Mouse (Mus musculus): ENCODE results near the gene Olfr374. TPM values are rescaled to one million over a fixed set of nuclear protein-coding genes. Genes with fewer than 3 reads are reported as not detected.

Olfr374 gene
- polyA plus RNA-seq (2017; shearing (Covaris generic)) = under 1 TPM; 0.17 to 0.88 TPM

DNA sequence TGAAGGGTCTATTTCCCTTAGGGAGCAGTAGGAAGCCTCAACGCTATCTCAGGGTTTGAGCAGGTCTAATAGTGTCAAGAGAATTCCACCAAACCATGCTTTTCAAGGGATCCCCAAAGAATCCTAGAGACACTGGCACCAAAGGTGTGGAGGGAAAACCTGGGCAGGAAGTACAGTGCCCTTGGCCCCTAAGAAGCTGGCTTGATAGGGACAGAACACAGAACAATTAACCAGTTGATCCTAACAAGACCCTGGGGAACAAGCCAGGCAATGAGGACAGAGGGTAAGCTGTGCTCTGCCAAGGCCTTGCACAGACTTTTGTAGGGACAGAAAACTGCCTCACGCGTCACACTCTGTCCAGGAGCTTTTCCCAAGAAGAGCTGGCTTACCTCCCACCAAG lies at the start of gene Olfr374:
Gene Olfr374, plus strand, starts transcription at position 301 of the 400 bp plus-strand sequence.

DNA sequence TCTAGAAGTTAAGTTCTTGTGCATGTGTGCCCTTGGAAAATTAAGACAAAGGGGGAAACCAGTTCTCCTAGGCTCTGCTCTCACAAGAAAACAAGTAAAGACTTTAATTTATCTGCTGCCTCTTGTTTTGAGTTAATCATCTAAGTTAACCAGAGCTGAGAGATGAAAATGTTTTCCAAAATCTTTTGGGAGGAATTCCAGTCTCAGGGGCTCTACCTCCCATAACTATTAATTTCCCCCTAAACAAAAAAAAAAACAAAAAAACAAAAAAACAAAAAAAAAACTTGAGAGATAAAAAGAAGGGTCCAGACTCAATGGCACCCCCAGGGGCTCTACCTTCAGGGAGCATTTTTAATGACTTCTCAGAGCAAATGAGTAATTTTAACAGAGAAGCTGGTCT lies 24.0 kb upstream of the Olfr374 start, which contains the start of gene Olfr373:
Gene Olfr373, plus strand, starts transcription at position 301 of the 400 bp plus-strand sequence.

DNA sequence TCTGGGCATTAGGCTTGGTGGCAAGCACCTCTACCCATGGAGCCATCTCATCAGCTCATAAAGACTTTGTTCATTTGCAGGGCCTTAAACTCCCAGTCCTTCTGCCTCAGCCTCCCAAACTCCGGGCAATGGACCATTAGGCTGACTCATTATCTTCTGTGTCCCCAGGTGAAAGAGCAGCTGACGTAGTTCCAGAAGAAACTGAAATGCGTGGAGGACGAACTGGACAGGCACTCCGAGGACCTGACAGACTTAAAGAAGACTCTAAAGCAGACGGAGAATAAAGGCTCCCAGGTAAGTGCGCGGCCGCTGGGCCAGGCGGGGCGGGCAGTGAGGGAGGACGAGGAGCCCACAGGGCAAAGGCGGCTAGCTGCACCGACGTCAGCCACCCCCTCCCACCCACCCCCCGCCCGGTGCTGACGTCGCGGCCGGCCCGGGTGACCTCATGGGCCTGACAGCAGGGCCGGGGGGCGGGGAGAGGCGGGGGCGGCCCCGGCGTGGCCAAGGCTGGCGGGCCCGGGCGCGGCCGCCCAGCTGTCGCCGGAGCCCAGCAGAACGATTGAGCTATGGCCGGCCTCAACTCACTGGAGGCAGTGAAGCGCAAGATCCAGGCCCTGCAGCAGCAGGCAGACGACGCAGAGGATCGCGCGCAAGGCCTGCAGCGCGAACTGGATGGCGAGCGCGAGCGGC lies 28.1 kb downstream of the Olfr374 start, which contains the start of gene Tpm4:
Gene Tpm4, plus strand, starts transcription at position 220 of the 690 bp plus-strand sequence.

DNA sequence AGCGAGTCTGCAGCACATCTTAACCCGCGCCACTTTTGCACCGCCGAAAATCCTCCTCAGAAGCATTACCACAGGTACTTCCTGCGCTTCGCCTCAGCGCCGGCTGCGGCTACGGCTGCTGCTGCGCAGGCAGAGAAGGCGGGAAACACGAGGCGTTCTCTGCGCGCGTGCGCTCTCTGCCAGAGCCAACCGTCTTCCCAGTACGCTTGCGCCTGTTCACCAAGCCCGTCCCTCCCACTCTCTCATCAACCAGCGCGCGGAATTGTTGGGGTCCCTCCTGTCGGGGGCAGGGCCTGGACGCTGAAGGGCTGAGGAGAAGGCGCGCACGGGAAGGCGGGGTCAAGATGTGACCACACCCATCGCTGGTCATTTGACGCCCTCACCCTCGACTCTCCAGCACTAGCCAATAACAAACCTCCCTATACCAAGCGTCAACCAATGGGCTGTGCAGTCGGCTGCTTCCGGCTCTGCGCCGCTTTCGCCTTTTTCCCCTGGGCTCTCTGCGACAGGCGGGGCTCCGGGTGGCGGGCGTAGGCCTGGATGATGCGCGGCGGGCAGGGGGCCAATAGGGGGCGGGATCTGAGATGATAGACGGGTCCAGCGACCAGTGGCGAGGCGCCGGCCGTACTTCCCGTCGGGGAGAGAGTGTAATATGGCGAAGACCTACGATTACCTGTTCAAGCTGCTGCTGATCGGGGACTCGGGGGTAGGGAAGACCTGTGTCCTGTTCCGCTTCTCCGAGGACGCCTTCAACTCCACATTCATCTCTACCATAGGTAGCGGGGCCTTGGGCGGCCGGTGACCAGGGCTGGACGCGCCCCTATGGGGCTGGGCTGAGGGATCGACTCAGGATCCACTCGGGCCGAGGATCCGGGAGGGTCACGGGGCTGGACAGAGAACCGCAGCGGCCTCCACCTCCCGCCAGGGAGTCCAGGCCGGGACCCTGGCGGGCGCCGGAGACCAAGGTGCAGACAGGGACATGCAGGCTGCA lies 54.2 kb downstream of the Olfr374 start, which contains the start of gene Rab8a:
Gene Rab8a, plus strand, starts transcription at position 494 of the 991 bp plus-strand sequence.

Other genes with a start within 250 kb of the Olfr374 start
- 10 to 100 TPM in 1 of 2 experiments, 1 to 10 TPM in 1; 7.9 to 11.5 TPM for gene Zfp709, start 225.0 kb upstream of the Olfr374 start, polyA plus RNA-seq (2017; shearing (Covaris generic))
- 1 to 10 TPM; 7.0 TPM for gene Zfp882, start 198.4 kb upstream of the Olfr374 start, polyA plus RNA-seq (2017; shearing (Covaris generic))
- 10 to 100 TPM; 14.4 to 15.8 TPM for gene Zfp617, start 198.4 kb upstream of the Olfr374 start, polyA plus RNA-seq (2017; shearing (Covaris generic))
- 10 to 100 TPM; 25.4 to 35.6 TPM for gene Zfp961, start 156.0 kb upstream of the Olfr374 start, polyA plus RNA-seq (2017; shearing (Covaris generic))
- gene Cyp4f18, start 97.4 kb upstream of the Olfr374 start, polyA plus RNA-seq (2017; shearing (Covaris generic)) = 1 to 10 TPM; 2.0 to 5.3 TPM
- gene Olfr372, start 65.8 kb upstream of the Olfr374 start, polyA plus RNA-seq (2017; shearing (Covaris generic)) = 1 to 10 TPM in 1 of 2 experiments, under 1 TPM in 1; 0.45 to 2.3 TPM
- gene Olfr373, start 23.9 kb upstream of the Olfr374 start, polyA plus RNA-seq (2017; shearing (Covaris generic)) = 1 to 10 TPM in 1 of 2 experiments, under 1 TPM in 1; 0.41 to 1.5 TPM
- 100 to 1,000 TPM; 270 to 278 TPM for gene Tpm4, start 27.9 kb downstream of the Olfr374 start, polyA plus RNA-seq (2017; shearing (Covaris generic))
- 100 to 1,000 TPM; 155 to 202 TPM for gene Rab8a, start 54.2 kb downstream of the Olfr374 start, polyA plus RNA-seq (2017; shearing (Covaris generic))
- gene Hsh2d, start 82.6 kb downstream of the Olfr374 start, polyA plus RNA-seq (2017; shearing (Covaris generic)) = 10 to 100 TPM; 24.9 to 27.1 TPM
- under 1 TPM in 1 of 2 experiments, not detected in 1; 0.65 TPM for gene Cib3, start 105.8 kb downstream of the Olfr374 start, polyA plus RNA-seq (2017; shearing (Covaris generic))
- gene Gm11034, start 106.6 kb downstream of the Olfr374 start, polyA plus RNA-seq (2017; shearing (Covaris generic)) = not detected
- gene Fam32a, start 112.7 kb downstream of the Olfr374 start, polyA plus RNA-seq (2017; shearing (Covaris generic)) = 100 to 1,000 TPM; 105 to 112 TPM
- 100 to 1,000 TPM; 160 to 194 TPM for gene Ap1m1, start 133.0 kb downstream of the Olfr374 start, polyA plus RNA-seq (2017; shearing (Covaris generic))
- 10 to 100 TPM in 1 of 2 experiments, 1 to 10 TPM in 1; 3.4 to 12.4 TPM for gene Gm10282, start 198.2 kb downstream of the Olfr374 start, polyA plus RNA-seq (2017; shearing (Covaris generic))
- 100 to 1,000 TPM; 349 to 689 TPM for gene Klf2, start 212.0 kb downstream of the Olfr374 start, polyA plus RNA-seq (2017; shearing (Covaris generic))